Mouse (Mus musculus): ENCODE measurements at regions not wholly inside any gene's neighbourhood (a gene's known extent, or its start where the extent isn't known, plus 50 kb on each side); places are given as distances from the start of the nearest gene placed in this dataset.

DNA sequence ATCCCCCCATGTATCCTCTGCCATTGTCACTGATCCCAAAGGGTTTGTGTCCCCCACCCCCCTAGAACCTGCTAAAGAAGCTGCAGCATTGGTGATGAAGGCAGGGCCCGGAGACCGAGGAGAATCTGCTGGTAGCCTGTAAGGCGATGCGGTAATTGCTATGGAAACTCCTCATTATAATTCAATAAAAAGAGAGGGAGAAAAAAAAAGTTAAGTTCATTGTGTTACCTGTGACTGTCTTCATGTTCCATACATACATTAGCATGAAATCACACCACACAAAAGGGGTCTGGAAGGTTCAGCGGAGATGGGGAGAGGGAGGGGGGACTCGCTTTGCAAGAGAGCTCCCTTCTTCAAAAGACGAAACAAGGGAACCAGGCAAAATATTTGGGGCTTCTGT is 123.5 kb downstream of the Gm26897 start:
- no peak for DNase-seq (ENCODE audit: extremely low read depth)
- in situ Hi-C loops (cut with MboI; ENCODE audit: low pct_ligation_motif_present, low pct_unique_long_range_greater_than_20kb, low sequenced_read_pairs) (no loop called here), dilution Hi-C loops (cut with MboI; ENCODE audit: extremely low pct_ligation_motif_present, extremely low pct_unique_long_range_greater_than_20kb, low sequenced_read_pairs) (no loop called here)
- Histone ChIP-seq H3K36me3 (replicated peaks in 1 of 2; ENCODE audit: control insufficient read depth in 1 of 2, insufficient read depth in 1 of 2, low read length in 1 of 2) (no peaks in the 10 kb centered on the region), H3K4me1 (ENCODE audit: control insufficient read depth in 1 of 2, insufficient read depth in 2 of 2) (no peaks in the 10 kb centered on the region), H3K79me2 (replicated peaks; ENCODE audit: control insufficient read depth, extremely low read depth, insufficient read depth, poor library complexity, severe bottlenecking) (no peaks in the 10 kb centered on the region), H3K9me3 (replicated peaks; ENCODE audit: low read length) (peaks cover 90% of the 10 kb centered on the region), H3K27me3 (replicated peaks) (no peaks in the 10 kb centered on the region), H3K4me3 (replicated peaks in 1 of 3; ENCODE audit: low read depth in 2 of 3, low read length in 2 of 3, poor library complexity in 1 of 3) (no peak overlapping the region), H3K9ac (ENCODE audit: insufficient read depth, low read depth) (no peak overlapping the region), H3K4me2 (ENCODE audit: insufficient read depth, low read depth, poor library complexity, severe bottlenecking) (no peak overlapping the region), H3K27ac (ENCODE audit: insufficient read depth, low read depth) (no peak overlapping the region)
- no peak for TF ChIP-seq ETS1 (conservative IDR thresholded peaks at IDR 0.05; ENCODE audit: low read depth, low read length)
- no peak for TF ChIP-seq MYC (IDR thresholded peaks at IDR 0.05; ENCODE audit: low read depth, low read length)
- TF ChIP-seq UBTF (IDR thresholded peaks at IDR 0.05; ENCODE audit: low read depth, low read length): no peak

DNA sequence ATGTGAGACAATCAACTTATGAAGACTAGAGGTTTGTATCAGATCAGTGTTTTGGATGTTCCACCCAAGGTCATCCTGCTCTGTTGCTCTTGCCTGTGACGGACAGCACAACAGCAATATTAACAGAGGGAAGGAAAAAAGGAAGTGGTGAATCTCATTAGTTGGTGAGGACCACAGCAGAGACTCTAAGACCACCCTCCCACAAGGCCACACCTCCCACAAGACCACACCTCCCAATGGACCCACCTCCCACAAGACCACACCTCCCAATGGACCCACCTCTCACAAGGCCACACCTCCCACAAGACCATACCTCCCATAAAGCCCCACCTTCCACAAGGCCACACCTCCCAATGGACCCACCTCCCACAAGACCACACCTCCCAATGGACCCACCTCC is 126.7 kb downstream of the Gm26897 start:
- Histone ChIP-seq H3K4me2 (ENCODE audit: insufficient read depth, low read depth, poor library complexity, severe bottlenecking) (no peak overlapping the region), H3K4me3 (replicated peaks in 1 of 3; ENCODE audit: low read depth in 2 of 3, low read length in 2 of 3, poor library complexity in 1 of 3) (no peak overlapping the region), H3K4me1 (ENCODE audit: control insufficient read depth in 1 of 2, insufficient read depth in 2 of 2) (no peaks in the 10 kb centered on the region), H3K9me3 (replicated peaks; ENCODE audit: low read length) (peaks cover 93% of the 10 kb centered on the region), H3K9ac (ENCODE audit: insufficient read depth, low read depth) (no peak overlapping the region), H3K27ac (ENCODE audit: insufficient read depth, low read depth) (no peak overlapping the region), H3K36me3 (replicated peaks in 1 of 2; ENCODE audit: control insufficient read depth in 1 of 2, insufficient read depth in 1 of 2, low read length in 1 of 2) (no peaks in the 10 kb centered on the region), H3K27me3 (replicated peaks) (no peaks in the 10 kb centered on the region), H3K79me2 (replicated peaks; ENCODE audit: control insufficient read depth, extremely low read depth, insufficient read depth, poor library complexity, severe bottlenecking) (no peaks in the 10 kb centered on the region)
- DNase-seq (ENCODE audit: extremely low read depth): no peak
- in situ Hi-C loops (cut with MboI; ENCODE audit: low pct_ligation_motif_present, low pct_unique_long_range_greater_than_20kb, low sequenced_read_pairs): no loop called here
- TF ChIP-seq EP300 (IDR thresholded peaks at IDR 0.05; ENCODE audit: low read length): no peak
- no peak for TF ChIP-seq NELFE (IDR thresholded peaks at IDR 0.05; ENCODE audit: low read depth, low read length)
- no peak for TF ChIP-seq IRF4 (IDR thresholded peaks at IDR 0.05; ENCODE audit: low read depth, low read length)
- TF ChIP-seq GABPA (IDR thresholded peaks at IDR 0.05; ENCODE audit: insufficient replicate concordance, low read depth, low read length): no peak
- dilution Hi-C loops (cut with MboI; ENCODE audit: extremely low pct_ligation_motif_present, extremely low pct_unique_long_range_greater_than_20kb, low sequenced_read_pairs): no loop called here

DNA sequence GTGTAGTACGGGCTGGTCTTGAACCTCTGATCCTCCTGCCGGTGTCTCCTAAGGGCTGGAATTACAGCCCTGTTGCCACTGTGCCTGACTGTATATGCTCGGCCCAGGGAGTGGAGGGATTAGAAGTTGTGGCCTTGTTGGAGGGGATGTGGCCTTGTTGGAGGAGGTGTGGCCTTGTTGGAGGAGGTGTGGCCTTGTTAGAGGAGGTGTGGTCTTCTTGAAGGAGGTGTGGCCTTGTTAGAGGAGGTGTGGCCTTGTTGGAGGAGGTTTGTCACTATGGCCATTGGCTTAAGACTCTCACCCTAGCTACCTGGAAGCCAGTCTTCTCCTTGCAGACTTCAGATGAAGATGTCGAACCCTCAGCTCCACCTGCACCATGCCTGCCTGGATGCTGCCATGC is 128.6 kb downstream of the Gm26897 start:
- Histone ChIP-seq H3K79me2 (replicated peaks; ENCODE audit: control insufficient read depth, extremely low read depth, insufficient read depth, poor library complexity, severe bottlenecking) (no peaks in the 10 kb centered on the region), H3K4me3 (replicated peaks in 1 of 3; ENCODE audit: low read depth in 2 of 3, low read length in 2 of 3, poor library complexity in 1 of 3) (no peak overlapping the region), H3K4me2 (ENCODE audit: insufficient read depth, low read depth, poor library complexity, severe bottlenecking) (no peak overlapping the region), H3K27ac (ENCODE audit: insufficient read depth, low read depth) (no peak overlapping the region), H3K4me1 (ENCODE audit: control insufficient read depth in 1 of 2, insufficient read depth in 2 of 2) (no peaks in the 10 kb centered on the region), H3K36me3 (replicated peaks in 1 of 2; ENCODE audit: control insufficient read depth in 1 of 2, insufficient read depth in 1 of 2, low read length in 1 of 2) (no peaks in the 10 kb centered on the region), H3K9me3 (replicated peaks; ENCODE audit: low read length) (peaks cover 92% of the 10 kb centered on the region), H3K27me3 (replicated peaks) (no peaks in the 10 kb centered on the region), H3K9ac (ENCODE audit: insufficient read depth, low read depth) (no peak overlapping the region)
- DNase-seq (ENCODE audit: extremely low read depth): no peak
- in situ Hi-C loops (cut with MboI; ENCODE audit: low pct_ligation_motif_present, low pct_unique_long_range_greater_than_20kb, low sequenced_read_pairs) (no loop called here), dilution Hi-C loops (cut with MboI; ENCODE audit: extremely low pct_ligation_motif_present, extremely low pct_unique_long_range_greater_than_20kb, low sequenced_read_pairs) (no loop called here)
- TF ChIP-seq ZC3H11A (IDR thresholded peaks at IDR 0.05; ENCODE audit: low read depth, low read length): no peak
- no peak for TF ChIP-seq ETS1 (conservative IDR thresholded peaks at IDR 0.05; ENCODE audit: low read depth, low read length)

Data from CH12.LX (cell line).